Mouse (Mus musculus) activated CD4-positive, CD25-positive, alpha-beta regulatory T cell, adult 4 months (primary cell): ENCODE results near the gene Mast4. TPM values are rescaled to one million over a fixed set of nuclear protein-coding genes. Genes with fewer than 3 reads are reported as not detected.
"Not testable (repeated sequence)": the region's sequence is repeated elsewhere in the genome, so short reads cannot be mapped to it uniquely, and the experiment has no call there.

Source experiments
- ATAC-seq: one replicate; pipeline ENCODE4 v1.8.0; 2017
- polyA plus RNA-seq, 2 experiments: library from polyadenylated mRNA; unstranded; fragments of 100-300 nt; shearing (Covaris generic); gene quantifications; one replicate each; pipeline ENCODE4 v1.2.1; 2017

Gene Mast4
- polyA plus RNA-seq, 2 experiments from 2014 or later, result 10.1 to 13.1 TPM

GRCm38 (mm10) chr13:102733063-102733462 lies 601.2 kb downstream of the Mast4 start:
- no peak for ATAC-seq

- not testable (repeated sequence) for ATAC-seq
These were observed 605.3 kb downstream of the Mast4 start for GRCm38 (mm10) chr13:102728951-102729350.

- no peak for ATAC-seq
These were observed 606.3 kb downstream of the Mast4 start for GRCm38 (mm10) chr13:102728035-102728434.

- no peak for ATAC-seq
These were observed 607.4 kb downstream of the Mast4 start for GRCm38 (mm10) chr13:102726876-102727275.

- ATAC-seq, result no peak
These were observed 608.4 kb downstream of the Mast4 start for GRCm38 (mm10) chr13:102725906-102726305.

GRCm38 (mm10) chr13:102725416-102725815 lies 608.9 kb downstream of the Mast4 start:
- ATAC-seq, result no peak

GRCm38 (mm10) chr13:102716973-102717372 lies 617.3 kb downstream of the Mast4 start:
- ATAC-seq, result no peak

GRCm38 (mm10) chr13:102700744-102701143 lies 633.6 kb downstream of the Mast4 start:
- no peak for ATAC-seq

GRCm38 (mm10) chr13:102700176-102700575 lies 634.1 kb downstream of the Mast4 start:
- ATAC-seq, result no peak

- no peak for ATAC-seq
These were observed 635.5 kb downstream of the Mast4 start for GRCm38 (mm10) chr13:102698751-102699323.

GRCm38 (mm10) chr13:102698335-102698734 lies 636.0 kb downstream of the Mast4 start:
- ATAC-seq, result no peak

GRCm38 (mm10) chr13:102695121-102695905 lies 639.0 kb downstream of the Mast4 start:
- ATAC-seq, result no peak

- ATAC-seq, result no peak
These were observed 640.1 kb downstream of the Mast4 start for GRCm38 (mm10) chr13:102694154-102694553.

GRCm38 (mm10) chr13:102693341-102693801 lies 640.9 kb downstream of the Mast4 start, which contains the start of gene Cd180:
Cd180 (plus strand) TSS chr13:102693558.
- no peak for ATAC-seq

GRCm38 (mm10) chr13:102691408-102692150 lies 642.7 kb downstream of the Mast4 start:
- no peak for ATAC-seq

- no peak for ATAC-seq
These were observed 644.1 kb downstream of the Mast4 start for GRCm38 (mm10) chr13:102690184-102690583.

GRCm38 (mm10) chr13:102689201-102690090 lies 644.9 kb downstream of the Mast4 start:
- no peak for ATAC-seq

- ATAC-seq, result no peak
These were observed 646.2 kb downstream of the Mast4 start for GRCm38 (mm10) chr13:102688121-102688520.

GRCm38 (mm10) chr13:102684890-102685289 lies 649.4 kb downstream of the Mast4 start:
- ATAC-seq, result no peak
